Mouse (Mus musculus) liver, embryonic 16.5 days (tissue): ENCODE measurements around the gene Sema3e. TPM values are rescaled to one million over a fixed set of nuclear protein-coding genes. Genes with fewer than 3 reads are reported as not detected.

Experiments used
- polyA plus RNA-seq: library from polyadenylated mRNA; unstranded; fragments of >200 nt; fragmentation: Nextera tagmentation; extraction: Ambion mirVana; gene quantifications from 2 replicates; pipeline ENCODE4 v1.2.1, GENCODE M21; 2015

Gene Sema3e
- polyA plus RNA-seq, 1 experiment from 2014 or later: 0.08 TPM

Other genes with a start within 250 kb of the Sema3e start
- not detected in 2 replicates for gene Speer3, start 233.7 kb upstream of the Sema3e start, polyA plus RNA-seq